Mouse (Mus musculus) telencephalon, adult 2 months (tissue): ENCODE results near the gene Pnma1.

Experiments used
- DNase-seq: peaks from one replicate; pipeline ENCODE4 v3.0.0-alpha.2; 2011; ENCODE audit warnings: low read depth, low spot score

The Pnma1 gene

GRCm38 (mm10) chr12:84147954-84148621, at the start of gene Pnma1:
Gene Pnma1, minus strand, starts transcription at chr12:84148489.
- DNase-seq, result peak; percentile 80

DNA sequence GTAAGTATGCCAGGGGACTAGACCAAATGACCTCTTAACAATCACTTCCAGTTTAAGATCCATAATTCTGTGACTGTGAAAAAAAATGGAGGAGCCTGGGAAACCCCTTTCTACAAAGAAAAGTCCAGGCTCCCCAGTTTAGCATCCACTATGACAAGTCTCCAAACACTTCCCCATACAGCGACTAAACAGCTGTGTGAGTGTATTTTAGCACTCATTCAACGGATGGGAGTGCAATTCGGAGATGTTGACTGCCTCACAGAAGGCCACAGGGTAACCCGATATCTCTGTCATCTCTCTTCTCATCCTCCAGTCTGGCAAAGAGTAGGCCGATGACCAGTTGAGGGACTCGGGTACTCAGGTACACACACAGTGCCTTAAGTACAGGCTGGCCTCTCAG, 46.9 kb upstream of the Pnma1 start:
- no peak for DNase-seq

DNA sequence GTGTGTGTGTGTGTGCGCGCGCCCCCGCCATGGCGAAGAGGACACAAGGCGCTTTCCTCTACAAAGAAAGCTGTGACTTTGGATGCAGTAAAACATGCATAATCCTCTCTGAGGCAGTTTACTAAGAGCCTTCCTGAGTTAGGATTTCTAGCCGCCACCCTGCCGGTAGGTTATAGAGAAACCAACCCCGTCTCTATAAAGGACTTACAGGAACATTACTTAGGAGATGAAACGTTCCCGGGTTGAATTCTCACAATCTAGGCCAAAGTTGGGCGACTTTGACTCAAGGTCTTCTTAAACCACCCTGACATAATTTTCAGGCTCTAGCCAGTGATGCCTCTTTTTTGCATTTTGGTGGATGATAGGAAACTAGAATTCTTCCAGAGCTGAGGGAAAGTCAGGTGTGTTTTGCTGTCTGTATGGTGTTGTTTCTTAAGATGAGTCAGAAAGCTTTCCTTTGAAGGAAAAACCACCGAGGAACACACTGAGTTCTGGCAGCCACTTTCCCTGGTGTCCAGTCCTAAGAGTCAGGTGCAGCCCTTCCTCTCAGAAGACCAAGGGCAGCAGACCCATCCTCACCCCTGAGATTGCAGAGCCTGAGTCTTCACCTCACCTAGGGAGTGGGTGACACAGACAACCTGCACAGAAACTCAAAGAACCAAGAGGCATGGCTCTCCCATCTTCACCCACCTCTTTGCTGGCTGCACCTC, 46.3 kb upstream of the Pnma1 start:
- no peak for DNase-seq

- peak; percentile 90 for DNase-seq
These were observed 45.5 kb upstream of the Pnma1 start for GRCm38 (mm10) chr12:84193642-84194399.

GRCm38 (mm10) chr12:84192741-84193641, 44.7 kb upstream of the Pnma1 start:
- no peak for DNase-seq

DNA sequence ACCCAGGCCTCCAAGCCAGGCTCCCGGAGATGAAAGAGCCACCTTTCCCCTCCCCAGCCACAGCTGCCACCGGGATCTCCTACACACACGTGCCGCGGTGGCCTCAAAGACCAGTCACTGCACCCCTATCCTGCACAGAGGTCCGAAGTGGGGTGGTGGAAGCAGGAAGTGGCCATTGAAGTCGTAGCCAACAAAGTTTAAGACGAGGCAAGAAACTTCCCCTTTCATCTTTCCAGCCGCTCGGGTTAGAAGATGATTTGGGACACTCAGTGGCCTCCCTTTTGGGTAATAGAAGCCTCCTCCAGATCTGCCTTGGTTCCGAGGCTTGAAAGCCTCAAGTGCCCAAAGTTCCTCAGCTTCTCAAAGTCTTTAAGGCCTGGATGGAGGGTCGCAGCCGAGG, 44.0 kb upstream of the Pnma1 start:
- DNase-seq, result no peak

GRCm38 (mm10) chr12:84191770-84192169, 43.5 kb upstream of the Pnma1 start:
- DNase-seq, result no peak

- DNase-seq, result no peak
These were observed 42.9 kb upstream of the Pnma1 start for GRCm38 (mm10) chr12:84191190-84191589.

DNA sequence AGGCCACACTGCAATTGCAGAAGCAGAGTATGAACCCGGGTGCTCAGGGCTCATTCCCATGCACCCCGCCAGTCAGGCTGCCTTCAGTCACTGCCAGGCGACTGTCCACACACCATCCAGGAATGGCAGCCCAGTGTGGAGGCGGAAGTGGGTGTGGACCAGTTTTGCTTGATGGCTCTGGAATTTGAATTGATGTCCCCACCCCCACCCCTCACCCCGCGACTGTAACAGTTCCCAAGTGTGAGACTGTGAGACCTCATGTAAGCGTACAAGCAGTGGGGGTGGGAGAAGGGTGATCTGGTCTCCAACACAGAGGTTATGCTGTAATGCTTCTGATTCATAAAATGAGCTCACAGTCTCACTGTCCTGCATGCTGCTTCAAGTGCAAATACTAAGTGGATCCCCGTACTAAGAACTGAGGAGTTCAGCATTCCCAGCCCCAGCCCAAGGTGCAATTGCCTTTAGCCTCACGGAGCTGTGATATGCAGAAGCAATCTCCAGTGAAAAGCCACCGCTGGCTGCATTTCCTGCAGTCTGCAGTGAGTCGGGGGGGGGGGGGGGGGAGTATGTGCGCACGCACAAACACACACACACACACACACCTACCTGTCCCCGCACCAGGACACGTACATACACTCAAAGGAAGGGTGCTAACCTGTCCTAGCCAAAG, 42.0 kb upstream of the Pnma1 start:
- no peak for DNase-seq

GRCm38 (mm10) chr12:84188881-84189444, 40.7 kb upstream of the Pnma1 start:
- no peak for DNase-seq

DNA sequence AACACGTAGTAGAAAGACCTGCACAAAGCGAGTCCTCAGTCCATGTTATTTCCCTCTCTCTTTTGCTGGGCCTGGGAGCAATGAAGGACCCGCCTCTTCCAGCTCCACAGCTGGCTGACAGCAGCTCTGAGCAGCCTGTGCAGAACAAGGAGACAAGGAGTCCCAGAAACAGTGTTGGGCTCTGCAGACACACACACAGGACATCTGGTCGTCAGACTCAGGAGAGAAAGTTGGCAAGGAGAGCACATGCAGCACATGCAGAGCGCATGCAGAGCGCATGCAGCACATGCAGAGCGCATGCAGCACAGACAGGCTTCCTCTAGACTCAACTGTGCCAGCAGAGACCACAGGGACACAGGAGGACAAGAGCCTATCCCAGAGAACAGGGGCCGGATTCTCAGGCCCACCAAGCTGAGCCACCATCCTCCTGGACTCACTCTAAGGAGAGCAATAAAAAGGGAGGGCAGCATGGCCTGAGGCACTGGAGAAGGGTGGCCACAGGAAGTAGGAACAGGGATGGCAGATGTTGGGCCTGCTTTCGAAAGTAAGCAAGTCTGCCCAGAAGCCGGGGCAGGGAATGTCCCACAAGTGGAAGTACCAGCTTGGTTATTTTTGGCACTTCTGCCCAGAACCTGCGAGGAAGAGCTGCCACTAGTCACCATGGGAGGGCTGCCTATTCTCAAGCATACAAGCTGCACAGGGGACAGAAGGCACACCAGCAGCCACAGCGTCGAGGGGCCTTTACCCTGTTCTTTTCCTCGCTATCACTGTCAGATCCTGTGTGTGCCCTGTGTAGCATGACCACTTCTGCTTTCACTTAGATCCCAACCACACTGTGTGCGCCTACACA, 39.7 kb upstream of the Pnma1 start:
- DNase-seq, result no peak

DNA sequence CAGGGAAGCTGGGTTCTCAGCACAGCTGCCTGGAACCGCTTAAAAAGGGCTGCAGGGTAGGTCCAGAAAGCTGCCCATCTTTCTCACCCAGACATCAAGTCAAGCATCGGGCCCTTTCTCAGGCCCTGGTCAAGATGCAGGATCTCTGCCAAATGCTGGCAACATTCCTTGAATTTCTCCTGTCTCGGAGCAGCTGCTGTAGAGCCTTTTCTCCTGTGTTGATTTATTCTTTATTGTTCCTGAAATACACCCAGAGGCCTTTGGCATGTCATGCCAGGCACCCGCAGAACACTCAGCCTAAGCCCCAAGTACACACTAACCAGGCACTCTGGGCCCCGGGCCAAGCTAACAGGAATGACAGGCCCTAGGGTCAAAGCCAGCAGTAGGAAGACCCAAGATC, 38.7 kb upstream of the Pnma1 start:
- DNase-seq, result no peak

- no peak for DNase-seq
These were observed 38.2 kb upstream of the Pnma1 start for GRCm38 (mm10) chr12:84186536-84186935.

DNA sequence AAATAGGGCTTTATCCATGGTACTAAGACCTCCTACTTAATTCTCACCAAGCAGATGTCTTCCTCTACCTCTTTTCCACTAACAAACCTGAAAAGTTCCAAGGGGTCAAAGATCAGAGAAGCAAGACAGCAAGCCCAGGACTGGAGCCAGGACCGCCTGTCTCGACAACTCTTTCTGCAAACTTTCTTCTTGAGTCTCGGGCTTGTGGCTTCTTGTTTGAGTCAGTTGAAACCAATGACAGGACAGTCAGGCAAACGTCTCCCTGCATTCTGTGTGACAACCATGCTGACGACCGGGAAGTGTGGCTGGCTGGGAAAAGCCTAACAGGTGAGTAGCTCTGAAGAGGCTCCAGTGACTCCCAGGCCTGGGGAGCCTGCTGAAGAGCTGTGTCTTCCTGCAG, 37.3 kb upstream of the Pnma1 start:
- DNase-seq, result no peak

DNA sequence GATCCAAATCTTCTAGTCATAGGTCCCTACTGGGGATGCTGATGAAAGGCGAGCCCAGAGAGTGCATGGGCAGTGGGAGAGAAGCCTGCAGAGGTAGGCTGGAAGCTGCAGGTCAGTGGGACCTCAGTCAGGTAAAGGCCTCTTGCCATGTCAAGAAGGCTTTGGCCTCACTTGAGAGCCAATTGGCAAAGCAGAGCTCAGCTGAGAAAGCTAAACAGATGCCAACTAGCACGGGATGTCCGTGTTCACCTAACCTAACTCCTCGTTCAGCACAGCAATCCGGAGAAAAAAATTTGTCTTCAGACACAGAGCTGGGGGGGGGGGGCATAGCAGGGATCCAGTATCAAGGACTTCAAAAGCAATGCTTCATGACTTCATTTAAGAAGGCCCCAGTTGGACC, 36.7 kb upstream of the Pnma1 start:
- DNase-seq, result no peak

DNA sequence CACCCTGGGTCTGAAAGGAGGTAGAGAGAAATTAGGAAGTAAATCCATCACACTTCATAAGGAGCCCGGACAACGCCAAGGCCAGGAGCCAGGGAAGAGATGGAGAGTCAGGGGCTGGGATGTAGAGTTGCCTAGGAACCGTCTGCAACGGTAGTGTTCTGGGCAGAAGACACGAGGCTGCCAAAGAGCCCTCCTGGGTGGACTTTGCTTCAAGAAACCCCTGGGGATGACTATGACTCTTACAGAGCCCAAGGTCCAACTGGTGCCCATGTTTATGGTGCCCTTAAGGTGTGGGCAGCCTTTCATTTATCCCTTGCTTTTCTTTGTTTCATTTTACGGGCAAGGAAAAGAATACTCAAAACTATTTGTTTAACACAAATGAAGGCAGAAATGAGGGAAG, 33.7 kb upstream of the Pnma1 start:
- DNase-seq, result no peak

GRCm38 (mm10) chr12:84180701-84181435, 32.6 kb upstream of the Pnma1 start:
- DNase-seq, result no peak

GRCm38 (mm10) chr12:84180090-84180489, 31.8 kb upstream of the Pnma1 start:
- DNase-seq, result no peak
